Comparison of ENCODE assay signal across 16 mouse cellular contexts in the genomic region with DNA sequence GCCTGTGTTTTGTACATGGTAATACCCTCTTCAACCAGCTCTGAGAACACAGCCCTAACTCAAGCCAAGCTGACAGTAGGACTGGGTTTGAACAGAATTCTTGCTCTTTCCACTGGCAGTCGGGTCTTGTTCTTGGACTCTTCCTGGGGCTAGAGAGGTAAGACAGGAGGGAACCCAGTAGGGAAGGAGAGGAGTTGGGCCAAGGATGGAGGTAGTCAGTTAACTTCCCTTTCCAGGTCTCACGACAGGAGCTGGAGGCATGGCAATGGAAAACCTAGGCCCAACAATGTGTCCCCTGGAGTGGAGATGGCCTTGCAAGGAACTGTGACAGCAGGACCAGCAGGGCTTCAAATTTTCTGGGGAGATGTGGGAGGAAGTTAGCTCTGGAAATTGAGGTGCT. TPM values are rescaled to one million over a fixed set of nuclear protein-coding genes. Genes with fewer than 3 reads are reported as not detected.
"Had no signal": no experiment of that assay in that cellular context is flagged by ENCODE, and none has a peak within 500 bp of the region (broad histone marks: within the 10 kb centered on the region; RNA-seq: fewer than 3 reads in every experiment).

No protein-coding gene starts in this region.

- H3K27ac ChIP-seq: kidney, postnatal 0 days; limb, embryonic 12.5 days; liver, embryonic 14.5 days; neural tube, embryonic 15.5 days had no signal

- DNase-seq: kidney, postnatal 36 days; layer of hippocampus, adult 9-11 months; layer of hippocampus, postnatal 36 days; lung, adult 18-20 months; midbrain, embryonic 14.5 days; right cerebral cortex, adult 18-20 months; right cerebral cortex, postnatal 25 days; thymus, postnatal 36 days had no signal

- H3K9me3 ChIP-seq: limb, embryonic 12.5 days; neural tube, embryonic 15.5 days had no signal

- H3K4me3 ChIP-seq: limb, embryonic 12.5 days; neural tube, embryonic 15.5 days had no signal

- H3K9ac ChIP-seq: limb, embryonic 12.5 days; liver, embryonic 14.5 days; neural tube, embryonic 15.5 days had no signal

- H3K4me2 ChIP-seq: neural tube, embryonic 15.5 days had no signal

- H3K36me3 ChIP-seq: limb, embryonic 12.5 days; neural tube, embryonic 15.5 days had no signal

RNA-seq across cellular contexts. Expression of a gene that starts 7.8 kb away (rescaled TPM):
- polyA plus RNA-seq: kidney, postnatal 0 days; liver, adult 2 months; liver, embryonic 14.5 days; lung, embryonic 16.5 days; small intestine, adult 2 months; thymus, postnatal 0 days had no signal

RNA-seq across cellular contexts. Expression of a gene that starts 8.6 kb away (rescaled TPM):
- polyA plus RNA-seq: small intestine, adult 2 months had no signal
